Mouse (Mus musculus): ENCODE data around the gene Pten.

The Pten gene

GRCm38 (mm10) chr19:32756900-32757725, at the start of gene Pten:
Pten (plus strand) TSS chr19:32757497.
- peak; percentile 98 for DNase-seq (ENCODE audit: low spot score)

GRCm38 (mm10) chr19:32708996-32709395, 48.3 kb upstream of the Pten start:
- no peak for DNase-seq (ENCODE audit: low spot score)

GRCm38 (mm10) chr19:32710288-32710687, 47.0 kb upstream of the Pten start:
- DNase-seq (ENCODE audit: low spot score): no peak

DNA sequence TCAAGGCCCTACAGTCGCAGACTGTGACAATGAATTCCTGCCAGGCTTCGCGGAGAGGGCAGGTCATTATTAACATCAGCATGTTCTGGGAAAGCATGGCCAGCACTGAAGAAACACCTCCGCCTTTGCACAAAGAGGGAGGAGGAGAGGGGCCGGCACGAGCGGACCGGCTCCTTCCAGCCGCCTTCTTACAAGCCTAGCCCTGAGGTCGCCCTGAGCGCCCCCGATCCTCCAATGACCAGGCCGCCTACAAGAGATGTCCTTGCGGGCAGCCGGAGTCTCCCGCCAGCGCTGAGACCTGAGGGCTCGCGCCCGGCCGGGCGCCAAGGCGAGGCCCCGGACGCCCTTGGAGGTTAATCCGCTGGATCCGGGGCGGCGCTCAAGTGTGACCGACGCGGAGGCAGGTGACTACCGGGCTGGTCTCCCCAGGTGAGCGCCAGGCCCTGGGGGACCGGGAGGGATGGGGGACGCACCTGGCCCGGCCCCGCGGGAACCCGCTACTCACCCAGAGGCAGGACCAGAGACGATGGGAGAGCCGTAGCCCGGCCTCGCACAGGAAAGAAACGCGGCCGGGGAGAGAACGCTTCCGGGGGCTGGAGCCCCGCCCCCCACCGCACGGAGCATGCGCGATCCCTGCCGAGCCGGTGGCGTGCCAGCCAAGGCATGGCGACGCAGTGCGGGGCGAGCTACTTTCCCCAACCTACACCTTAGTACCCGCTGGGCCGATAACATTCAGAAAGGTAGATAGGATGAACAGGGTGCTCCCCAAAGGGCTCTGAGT, 45.3 kb upstream of the Pten start:
- peak; percentile 86 for DNase-seq (ENCODE audit: low spot score)

DNA sequence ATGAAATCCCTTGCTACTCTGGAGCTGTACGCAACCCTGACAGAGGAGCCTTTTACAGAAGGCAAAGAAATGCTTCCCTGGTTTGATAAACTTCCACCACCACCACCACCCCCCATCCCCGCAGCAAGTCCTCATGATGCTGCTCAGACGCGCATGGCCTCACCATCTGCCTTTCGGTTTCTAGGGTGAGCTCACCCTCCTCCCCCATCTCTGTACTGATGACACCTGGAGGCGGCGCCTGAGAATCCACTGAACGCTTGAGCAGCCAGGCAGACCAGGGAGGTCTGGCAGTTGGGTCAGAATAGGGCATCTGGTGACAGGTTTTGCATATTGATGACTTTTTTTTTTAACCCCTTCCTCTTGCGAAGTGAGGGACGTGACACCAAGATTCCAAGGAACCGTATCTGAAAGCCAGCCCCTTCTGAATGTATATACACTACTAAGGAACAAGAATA, 44.7 kb upstream of the Pten start:
- DNase-seq (ENCODE audit: low spot score): peak; percentile 43

DNA sequence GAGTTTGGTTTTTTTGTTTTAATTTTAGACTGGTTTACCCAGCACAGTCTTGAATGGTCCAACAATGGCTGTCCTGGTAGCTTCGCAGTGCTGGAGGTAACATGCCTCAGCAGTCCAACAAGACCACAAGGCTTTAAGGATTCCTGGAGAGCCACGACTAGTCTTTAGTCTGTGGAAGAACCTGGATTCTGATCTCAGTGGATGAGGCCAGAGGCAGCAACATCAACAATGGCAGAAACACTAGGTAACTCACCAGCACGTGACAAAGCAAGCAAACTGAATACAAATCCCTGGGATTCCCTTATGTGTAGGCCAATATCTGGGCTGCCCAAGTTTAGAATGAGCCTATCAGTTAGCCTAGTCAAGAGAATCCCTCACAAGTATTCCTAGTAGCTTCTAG, 43.8 kb upstream of the Pten start:
- DNase-seq (ENCODE audit: low spot score): no peak

DNA sequence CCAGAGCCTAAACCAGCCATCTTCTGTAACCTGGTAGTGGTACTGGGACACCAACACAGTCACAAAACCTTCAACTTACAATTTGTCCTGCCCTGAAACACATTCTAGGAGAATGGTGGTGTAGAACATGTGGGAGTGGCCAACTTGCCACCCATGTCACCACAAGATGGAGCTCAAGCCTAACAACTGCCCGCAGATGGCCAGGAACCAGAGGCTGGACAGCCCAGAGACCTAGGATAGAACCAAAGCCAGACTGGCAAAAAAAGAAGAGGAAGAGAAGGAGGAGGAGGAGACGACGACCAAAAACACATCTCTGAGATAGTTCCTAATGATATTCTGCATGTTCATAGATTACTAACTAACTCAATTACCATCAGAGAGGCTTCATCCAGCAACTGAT, 42.1 kb upstream of the Pten start:
- peak; percentile 61 for DNase-seq (ENCODE audit: low spot score)

GRCm38 (mm10) chr19:32715681-32716080, 41.6 kb upstream of the Pten start:
- no peak for DNase-seq (ENCODE audit: low spot score)

GRCm38 (mm10) chr19:32717590-32717989, 39.7 kb upstream of the Pten start:
- DNase-seq (ENCODE audit: low spot score): no peak

DNA sequence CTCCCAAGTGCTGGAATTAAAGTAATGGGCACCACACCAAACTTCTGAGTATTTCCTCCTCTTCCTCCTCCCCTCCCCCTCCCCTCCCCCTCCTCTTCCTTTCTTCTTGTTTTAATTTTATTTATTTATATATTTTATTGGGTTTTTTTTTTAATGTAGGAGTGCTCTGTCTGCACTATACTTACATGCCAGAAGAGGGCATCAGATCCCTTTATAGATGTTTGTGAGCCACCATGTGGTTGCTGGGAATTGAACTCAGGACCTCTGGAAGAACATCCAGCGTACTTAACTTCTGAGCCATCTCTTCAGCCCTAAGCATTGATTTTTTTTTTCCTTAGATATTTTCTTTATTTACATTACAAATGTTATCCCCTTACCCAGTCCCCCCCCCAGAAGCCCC, 37.0 kb upstream of the Pten start:
- no peak for DNase-seq (ENCODE audit: low spot score)

- DNase-seq (ENCODE audit: low spot score): no peak
Measured at GRCm38 (mm10) chr19:32723817-32724216, 33.5 kb upstream of the Pten start.

- no peak for DNase-seq (ENCODE audit: low spot score)
Measured at GRCm38 (mm10) chr19:32726451-32727325, 30.6 kb upstream of the Pten start.

DNA sequence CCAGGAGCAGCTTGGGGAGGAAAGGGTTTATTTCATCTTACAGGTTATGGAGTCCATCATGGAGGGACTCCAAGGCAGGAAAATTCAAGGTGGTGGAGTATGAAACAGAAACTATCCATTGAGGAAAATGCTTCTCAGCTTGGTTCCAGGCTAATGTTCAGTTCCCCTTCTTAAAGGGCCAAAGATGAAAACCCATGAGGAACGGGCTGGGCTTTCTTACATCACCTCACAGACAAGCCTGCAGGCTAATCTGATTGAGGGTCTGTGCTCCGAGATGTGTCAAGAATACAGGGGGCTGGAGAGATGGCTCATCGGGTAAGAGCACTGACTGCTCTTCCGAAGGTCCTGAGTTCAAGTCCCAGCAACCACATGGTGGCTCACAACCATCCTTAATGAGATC, 27.5 kb upstream of the Pten start:
- no peak for DNase-seq (ENCODE audit: low spot score)

DNA sequence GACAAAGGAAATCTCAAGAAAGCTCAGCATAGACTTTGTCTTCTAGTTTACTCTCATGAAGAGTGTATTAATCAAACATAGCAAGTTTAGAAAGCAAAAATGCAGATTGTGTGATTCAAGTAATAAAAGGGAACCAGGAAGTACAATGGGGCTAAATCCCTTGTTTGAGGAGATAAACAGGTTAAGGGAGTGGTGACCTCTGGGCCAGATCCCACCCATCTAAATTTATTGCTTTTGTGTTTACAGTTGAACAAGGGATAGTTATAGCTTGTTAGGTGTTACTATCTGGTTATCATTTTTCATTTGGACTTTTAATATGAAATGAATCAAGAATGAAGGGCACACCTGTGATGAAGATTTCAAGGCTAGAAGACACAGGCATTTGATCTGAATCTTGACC, 24.4 kb upstream of the Pten start:
- DNase-seq (ENCODE audit: low spot score): no peak

DNA sequence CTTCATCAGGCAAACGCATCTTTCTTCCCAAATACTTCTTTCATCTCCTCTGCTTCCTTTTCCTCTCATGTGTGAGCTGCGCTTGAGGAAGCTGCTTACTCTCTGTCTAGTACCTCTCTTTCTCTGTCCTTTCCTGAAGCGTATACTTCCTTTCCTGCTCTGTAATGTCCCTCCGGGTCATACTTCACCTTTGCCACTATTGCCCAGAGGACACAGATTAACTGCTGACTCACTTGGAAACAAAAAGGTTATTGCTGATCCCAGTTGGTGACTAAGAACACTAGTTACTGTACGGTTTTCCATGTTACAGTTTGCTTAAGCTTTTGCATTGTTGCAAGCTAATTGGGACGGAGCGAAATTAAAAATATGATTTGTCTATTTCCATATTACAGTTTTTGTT, 19.5 kb upstream of the Pten start:
- DNase-seq (ENCODE audit: low spot score): no peak

- no peak for DNase-seq (ENCODE audit: low spot score)
Measured at GRCm38 (mm10) chr19:32739686-32740085, 17.6 kb upstream of the Pten start, which contains the start of gene Atad1. Atad1 (minus strand) TSS chr19:32739786.

DNA sequence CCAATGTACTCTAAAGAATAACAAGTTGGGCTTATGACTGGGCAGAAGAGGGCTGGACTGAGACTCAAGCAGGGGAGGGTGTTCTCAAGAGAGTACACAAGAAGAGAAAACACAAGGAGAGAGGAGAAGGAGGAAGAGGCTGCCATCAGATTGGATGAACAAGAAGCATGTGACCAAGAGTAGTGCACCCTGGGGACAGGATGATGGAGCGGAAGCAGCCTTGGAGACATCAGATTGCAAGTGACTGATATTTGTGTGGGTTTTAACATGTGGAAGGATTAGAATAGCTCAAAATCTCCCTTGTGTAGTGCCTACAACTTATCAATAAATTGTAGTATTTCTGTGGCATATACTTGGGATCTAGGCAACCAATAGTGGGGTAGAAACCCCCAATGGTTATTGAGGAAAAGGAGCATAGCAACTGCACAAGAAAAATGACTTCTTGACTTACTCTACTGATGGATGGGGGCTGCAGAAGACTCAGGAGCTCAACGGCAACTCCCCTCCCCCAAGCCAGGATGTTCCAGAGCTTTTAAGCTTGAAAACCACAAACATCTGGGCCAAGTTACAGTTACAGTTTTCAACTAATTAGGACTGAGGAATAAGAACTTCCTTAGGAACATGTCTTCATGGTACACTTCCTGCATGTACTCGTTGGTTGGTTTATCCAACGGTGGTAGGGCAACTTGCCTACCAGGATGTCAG, 16.5 kb upstream of the Pten start:
- DNase-seq (ENCODE audit: low spot score): no peak

GRCm38 (mm10) chr19:32749425-32749824, 7.9 kb upstream of the Pten start:
- DNase-seq (ENCODE audit: low spot score): peak; percentile 45

DNA sequence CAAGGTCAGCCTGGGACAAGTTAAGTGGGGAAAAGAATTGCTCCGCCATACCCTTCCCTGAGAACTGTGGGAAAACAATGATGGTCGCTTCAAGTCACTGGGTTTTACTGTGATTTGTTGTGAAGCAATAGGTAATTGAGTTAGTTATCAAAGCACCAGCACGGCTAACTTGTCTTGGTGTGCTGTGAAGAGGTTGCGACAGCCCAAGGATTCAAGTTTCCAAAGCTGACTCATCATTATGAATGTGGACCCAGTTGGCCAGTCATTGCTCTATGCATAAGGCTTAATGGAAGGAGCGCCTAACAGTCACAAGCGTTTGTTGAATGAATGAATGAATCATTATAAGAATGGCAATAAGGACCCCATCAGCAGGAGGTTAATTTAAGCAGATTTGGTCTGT, 4.9 kb upstream of the Pten start:
- no peak for DNase-seq (ENCODE audit: low spot score)

DNA sequence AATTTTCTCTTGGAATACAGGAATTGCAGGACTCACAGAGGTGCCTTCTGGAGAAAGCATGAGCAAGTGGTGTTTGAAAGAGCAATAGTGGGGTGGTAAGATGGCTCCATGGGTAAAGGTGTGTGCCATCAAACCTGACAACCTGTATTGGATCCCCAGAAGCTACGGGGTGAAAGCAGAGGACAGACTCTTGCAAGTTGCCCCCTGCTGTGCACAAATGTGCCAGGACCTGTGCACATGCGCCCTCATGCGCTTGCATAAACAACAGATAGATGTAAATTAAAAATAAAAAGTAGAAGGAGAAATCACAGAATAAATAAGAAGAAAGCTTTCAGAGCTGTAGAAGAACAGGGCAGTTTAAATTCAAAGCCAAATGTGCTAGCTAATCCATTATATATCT, 3.9 kb upstream of the Pten start:
- DNase-seq (ENCODE audit: low spot score): no peak

- no peak for DNase-seq (ENCODE audit: low spot score)
Measured at GRCm38 (mm10) chr19:32754188-32755000, 2.9 kb upstream of the Pten start.

Data from ovary, postnatal 14 days (tissue).